Mouse (Mus musculus): Measurements from ENCODE around the gene Frem1. TPM values are rescaled to one million over a fixed set of nuclear protein-coding genes. Genes with fewer than 3 reads are reported as not detected.

Frem1 gene
- polyA plus RNA-seq, 1 experiment: 2.4 TPM

GRCm38 (mm10) chr4:82890585-82890984 is 161.6 kb downstream of the Frem1 start:
- Histone ChIP-seq H3K36me3 (ENCODE audit: control insufficient read depth, insufficient read depth, low read length) (no peaks in the 10 kb centered on the region), H3K27ac (ENCODE audit: insufficient read depth, low read length) (no peak overlapping the region), H3K4me3 (ENCODE audit: extremely low read depth, insufficient read depth, insufficient read length) (no peak overlapping the region), H3K4me1 (ENCODE audit: control insufficient read depth, insufficient read depth, insufficient read length) (no peaks in the 10 kb centered on the region), H3K27me3 (ENCODE audit: control insufficient read depth, insufficient read depth, low read length) (no peaks in the 10 kb centered on the region)
- no peak for TF ChIP-seq POLR2A (IDR thresholded peaks at IDR 0.05; ENCODE audit: low read depth, low read length)
- TF ChIP-seq CTCF (IDR thresholded peaks at IDR 0.05; ENCODE audit: extremely low read depth, insufficient read depth, insufficient read length, insufficient replicate concordance): no peak
- 91% methylated on average over 4 of the region's 4 CpGs for WGBS
- DNase-seq (ENCODE audit: low read depth in 1 of 2, low spot score in 2 of 2): no peak

DNA sequence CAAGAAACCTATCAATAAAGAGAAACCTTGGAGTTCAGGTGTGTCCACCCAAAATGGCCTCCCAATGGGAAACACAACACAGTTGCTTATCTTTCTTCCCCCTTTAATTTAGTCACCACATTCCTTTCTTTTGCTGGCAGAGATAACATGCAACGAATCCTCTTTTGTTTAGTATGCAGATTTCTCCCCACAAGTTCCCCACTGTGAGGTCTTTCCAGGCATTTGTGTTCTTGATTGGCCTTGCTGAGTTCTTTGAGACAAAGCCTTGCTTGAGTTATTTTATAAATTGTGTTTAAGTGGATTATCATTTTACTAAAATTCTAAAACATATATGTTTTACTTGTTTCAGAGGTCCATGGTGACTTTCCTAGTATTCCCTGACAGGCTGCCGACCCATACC is 166.0 kb downstream of the Frem1 start:
- Histone ChIP-seq H3K36me3 (ENCODE audit: control insufficient read depth, insufficient read depth, low read length) (no peaks in the 10 kb centered on the region), H3K27ac (ENCODE audit: insufficient read depth, low read length) (no peak overlapping the region), H3K4me1 (ENCODE audit: control insufficient read depth, insufficient read depth, insufficient read length) (no peaks in the 10 kb centered on the region), H3K4me3 (ENCODE audit: extremely low read depth, insufficient read depth, insufficient read length) (no peak overlapping the region), H3K27me3 (ENCODE audit: control insufficient read depth, insufficient read depth, low read length) (no peaks in the 10 kb centered on the region)
- WGBS: 80% methylated on average over 2 of the region's 2 CpGs
- DNase-seq (ENCODE audit: low read depth in 1 of 2, low spot score in 2 of 2): no peak
- no peak for TF ChIP-seq POLR2A (IDR thresholded peaks at IDR 0.05; ENCODE audit: low read depth, low read length)

GRCm38 (mm10) chr4:82885535-82885913 is 166.6 kb downstream of the Frem1 start:
- Histone ChIP-seq H3K27me3 (ENCODE audit: control insufficient read depth, insufficient read depth, low read length) (no peaks in the 10 kb centered on the region), H3K36me3 (ENCODE audit: control insufficient read depth, insufficient read depth, low read length) (no peaks in the 10 kb centered on the region), H3K27ac (ENCODE audit: insufficient read depth, low read length) (no peak overlapping the region), H3K4me1 (ENCODE audit: control insufficient read depth, insufficient read depth, insufficient read length) (no peaks in the 10 kb centered on the region), H3K4me3 (ENCODE audit: extremely low read depth, insufficient read depth, insufficient read length) (no peak overlapping the region)
- TF ChIP-seq CTCF (IDR thresholded peaks at IDR 0.05; ENCODE audit: extremely low read depth, insufficient read depth, insufficient read length, insufficient replicate concordance) (no peak), POLR2A (IDR thresholded peaks at IDR 0.05; ENCODE audit: low read depth, low read length) (no peak)
- WGBS: 77% methylated on average over 1 of the region's 1 CpGs
- DNase-seq (ENCODE audit: low read depth in 1 of 2, low spot score in 2 of 2): no peak

DNA sequence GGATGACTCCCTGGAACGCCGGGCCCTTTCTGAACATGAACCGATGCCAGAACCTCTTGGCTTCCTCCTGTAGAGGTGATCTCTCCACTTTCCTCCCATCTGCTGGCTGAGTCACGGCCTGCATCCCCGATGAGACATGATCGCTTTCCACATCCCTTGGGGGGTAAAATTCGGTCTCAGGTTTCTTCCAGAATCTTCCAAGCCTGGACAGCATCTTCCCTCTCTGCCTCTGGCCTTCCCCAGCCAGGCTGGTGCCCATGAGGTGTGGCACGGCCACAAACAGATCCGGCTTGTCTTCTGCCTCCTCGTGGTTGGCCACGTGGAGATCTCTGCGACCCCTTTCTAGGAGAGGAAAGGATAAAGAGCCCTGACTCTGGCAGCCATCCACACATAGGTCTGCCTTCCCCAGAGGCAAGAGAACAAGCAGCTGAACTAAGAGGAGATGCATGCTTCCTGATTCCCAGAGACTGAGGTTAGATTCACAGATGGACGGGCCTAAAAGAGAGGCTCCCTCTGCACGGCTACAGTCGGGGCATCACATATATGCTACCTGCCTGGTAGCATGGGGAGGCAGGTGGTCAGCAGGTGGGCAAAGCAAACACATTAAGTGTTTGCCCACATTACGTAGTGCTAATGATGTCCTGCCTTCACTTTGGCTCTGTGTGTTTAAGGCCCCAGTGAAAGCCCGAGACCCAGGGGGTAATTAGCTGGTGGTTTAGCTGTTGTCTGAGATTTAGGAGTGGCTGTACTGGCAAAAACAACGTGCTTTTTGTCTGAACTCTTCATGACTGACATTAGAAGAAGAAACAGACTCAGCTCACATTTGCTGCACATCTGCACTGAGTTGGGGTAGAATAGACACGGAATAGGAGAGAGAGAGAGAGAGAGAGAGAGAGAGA is 167.3 kb downstream of the Frem1 start, which contains the start of gene Cer1:
Cer1 (minus strand) TSS at position 513 of the 899 bp plus-strand sequence.
- no peaks in the 10 kb centered on the region for H3K27me3 ChIP-seq (ENCODE audit: control insufficient read depth, insufficient read depth, low read length)
- TF ChIP-seq CTCF (IDR thresholded peaks at IDR 0.05; ENCODE audit: extremely low read depth, insufficient read depth, insufficient read length, insufficient replicate concordance): no peak
- no peak for TF ChIP-seq POLR2A (IDR thresholded peaks at IDR 0.05; ENCODE audit: low read depth, low read length)
- no peak within 1 kb of the TSS for H3K4me3 ChIP-seq (ENCODE audit: extremely low read depth, insufficient read depth, insufficient read length)
- DNase-seq (ENCODE audit: low read depth in 1 of 2, low spot score in 2 of 2): no peak
- no peaks in the 10 kb centered on the region for H3K4me1 ChIP-seq (ENCODE audit: control insufficient read depth, insufficient read depth, insufficient read length)
- WGBS: 84% methylated on average over 19 of the region's 19 CpGs
- no peak within 1 kb of the TSS for H3K27ac ChIP-seq (ENCODE audit: insufficient read depth, low read length)
- H3K36me3 ChIP-seq (ENCODE audit: control insufficient read depth, insufficient read depth, low read length): no peaks in the 10 kb centered on the region

- TF ChIP-seq POLR2A (IDR thresholded peaks at IDR 0.05; ENCODE audit: low read depth, low read length) (no peak), CTCF (IDR thresholded peaks at IDR 0.05; ENCODE audit: extremely low read depth, insufficient read depth, insufficient read length, insufficient replicate concordance) (no peak)
- no peaks in the 10 kb centered on the region for H3K36me3 ChIP-seq (ENCODE audit: control insufficient read depth, insufficient read depth, low read length)
- H3K4me3 ChIP-seq (ENCODE audit: extremely low read depth, insufficient read depth, insufficient read length): no peak overlapping the region
- H3K27ac ChIP-seq (ENCODE audit: insufficient read depth, low read length): no peak overlapping the region
- DNase-seq (ENCODE audit: low read depth in 1 of 2, low spot score in 2 of 2): no peak
- H3K4me1 ChIP-seq (ENCODE audit: control insufficient read depth, insufficient read depth, insufficient read length): no peaks in the 10 kb centered on the region
- no peaks in the 10 kb centered on the region for H3K27me3 ChIP-seq (ENCODE audit: control insufficient read depth, insufficient read depth, low read length)
- WGBS: 86% methylated on average over 9 of the region's 9 CpGs
Measured at GRCm38 (mm10) chr4:82882500-82882899, 169.6 kb downstream of the Frem1 start.

DNA sequence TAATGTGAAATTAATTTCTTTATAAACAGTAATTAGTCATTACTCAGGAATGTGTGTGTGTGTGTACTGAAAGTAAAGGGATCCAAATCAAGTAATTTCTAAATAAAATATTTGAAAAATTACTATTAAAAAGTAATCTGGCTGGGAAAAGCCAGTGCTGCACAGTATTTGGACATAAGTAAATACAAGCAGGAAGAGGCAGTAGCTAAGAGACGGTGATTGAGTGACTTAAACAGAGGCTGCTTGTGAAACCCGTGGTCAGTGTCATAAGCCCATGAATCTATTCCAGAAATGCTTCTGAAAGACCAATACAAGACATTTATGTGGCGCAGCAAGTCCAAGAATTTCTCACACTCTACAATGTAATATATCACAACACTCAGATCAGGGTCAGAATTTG is 170.8 kb downstream of the Frem1 start:
- no peaks in the 10 kb centered on the region for H3K4me1 ChIP-seq (ENCODE audit: control insufficient read depth, insufficient read depth, insufficient read length)
- no peaks in the 10 kb centered on the region for H3K27me3 ChIP-seq (ENCODE audit: control insufficient read depth, insufficient read depth, low read length)
- WGBS: 82% methylated on average over 3 of the region's 3 CpGs
- no peak for DNase-seq (ENCODE audit: low read depth in 1 of 2, low spot score in 2 of 2)
- no peak for TF ChIP-seq CTCF (IDR thresholded peaks at IDR 0.05; ENCODE audit: extremely low read depth, insufficient read depth, insufficient read length, insufficient replicate concordance)
- TF ChIP-seq POLR2A (IDR thresholded peaks at IDR 0.05; ENCODE audit: low read depth, low read length): no peak
- H3K36me3 ChIP-seq (ENCODE audit: control insufficient read depth, insufficient read depth, low read length): no peaks in the 10 kb centered on the region
- H3K4me3 ChIP-seq (ENCODE audit: extremely low read depth, insufficient read depth, insufficient read length): no peak overlapping the region
- H3K27ac ChIP-seq (ENCODE audit: insufficient read depth, low read length): no peak overlapping the region

- no peaks in the 10 kb centered on the region for H3K36me3 ChIP-seq (ENCODE audit: control insufficient read depth, insufficient read depth, low read length)
- no peaks in the 10 kb centered on the region for H3K27me3 ChIP-seq (ENCODE audit: control insufficient read depth, insufficient read depth, low read length)
- no peak for TF ChIP-seq POLR2A (IDR thresholded peaks at IDR 0.05; ENCODE audit: low read depth, low read length)
- TF ChIP-seq CTCF (IDR thresholded peaks at IDR 0.05; ENCODE audit: extremely low read depth, insufficient read depth, insufficient read length, insufficient replicate concordance): no peak
- 90% methylated on average over 2 of the region's 2 CpGs for WGBS
- no peaks in the 10 kb centered on the region for H3K4me1 ChIP-seq (ENCODE audit: control insufficient read depth, insufficient read depth, insufficient read length)
- no peak for DNase-seq (ENCODE audit: low read depth in 1 of 2, low spot score in 2 of 2)
- no peak overlapping the region for H3K4me3 ChIP-seq (ENCODE audit: extremely low read depth, insufficient read depth, insufficient read length)
- H3K27ac ChIP-seq (ENCODE audit: insufficient read depth, low read length): no peak overlapping the region
Measured at GRCm38 (mm10) chr4:82880243-82880642, 171.9 kb downstream of the Frem1 start.

Data from spleen, adult 2 months (tissue).